Mouse (Mus musculus) limb, embryonic 11.5 days (tissue): ENCODE data around the gene Serpinb6e. TPM values are rescaled to one million over a fixed set of nuclear protein-coding genes. Genes with fewer than 3 reads are reported as not detected.

ENCODE experiments used
- ATAC-seq: fragments of 200-750 bp; cut with Nextera tagmentation; 2 replicates; pipeline ENCODE4 v1.8.0; 2017; ENCODE audit warnings: low read depth; ENCODE audit not compliant: insufficient number of reproducible peaks, low FRiP score, low TSS enrichment
- DNase-seq: peaks from one replicate; pipeline ENCODE4 v3.0.0-alpha.2; 2015; ENCODE audit warnings: low spot score
- H3K27ac ChIP-seq: fragments of 300-500 bp; sonication (generic); replicated peaks from 2 replicates; pipeline ENCODE4 v1.5.1; 2014; ENCODE audit warnings: low read depth, mild to moderate bottlenecking, low read length
- H3K27me3 ChIP-seq: fragments of 300-500 bp; sonication (generic); 2 replicates; pipeline ENCODE4 v1.6.1; 2014; ENCODE audit warnings: mild to moderate bottlenecking, low read length, mixed read lengths; ENCODE audit not compliant: control insufficient read depth, insufficient read depth
- H3K36me3 ChIP-seq: fragments of 300-500 bp; sonication (generic); 2 replicates; pipeline ENCODE4 v1.6.1; 2014; ENCODE audit warnings: mild to moderate bottlenecking, low read length, moderate library complexity, mixed read lengths; ENCODE audit not compliant: control insufficient read depth, insufficient read depth
- H3K4me1 ChIP-seq: fragments of 300-500 bp; sonication (generic); 2 replicates; pipeline ENCODE4 v1.6.1; 2014; ENCODE audit warnings: low read length, mixed read lengths; ENCODE audit not compliant: control insufficient read depth, insufficient read depth
- H3K4me2 ChIP-seq: fragments of 300-500 bp; sonication (generic); 2 replicates; pipeline ENCODE4 v1.6.1; 2014; ENCODE audit warnings: low read depth, mild to moderate bottlenecking, moderate library complexity; ENCODE audit not compliant: severe bottlenecking
- H3K4me3 ChIP-seq: fragments of 300-500 bp; sonication (generic); 2 replicates; pipeline ENCODE4 v1.5.1; 2014; ENCODE audit warnings: low read depth, low read length
- H3K9ac ChIP-seq: fragments of 300-500 bp; sonication (generic); 2 replicates; pipeline ENCODE4 v1.6.1; 2014; ENCODE audit warnings: mild to moderate bottlenecking, low read length
- H3K9me3 ChIP-seq: fragments of 300-500 bp; sonication (generic); 2 replicates; pipeline ENCODE4 v1.6.1; 2016; ENCODE audit warnings: low read length; ENCODE audit not compliant: control insufficient read depth
- WGBS: fragments of 180-500 bp; shearing (Covaris S2); extraction: QIAGEN DNeasy Blood & Tissue Kit; methylation state at CpG from one replicate; pipeline ENCODE4 v1.1.7; 2014; 5-methylcytosine and 5-hydroxymethylcytosine counted together
- polyA plus RNA-seq: library from polyadenylated mRNA; unstranded; fragments of >200 nt; fragmentation: Nextera tagmentation; extraction: Ambion mirVana; gene quantifications from 2 replicates; pipeline ENCODE4 v1.2.1, GENCODE M21; 2014

Gene Serpinb6e
- polyA plus RNA-seq, result not detected in 2 replicates

DNA sequence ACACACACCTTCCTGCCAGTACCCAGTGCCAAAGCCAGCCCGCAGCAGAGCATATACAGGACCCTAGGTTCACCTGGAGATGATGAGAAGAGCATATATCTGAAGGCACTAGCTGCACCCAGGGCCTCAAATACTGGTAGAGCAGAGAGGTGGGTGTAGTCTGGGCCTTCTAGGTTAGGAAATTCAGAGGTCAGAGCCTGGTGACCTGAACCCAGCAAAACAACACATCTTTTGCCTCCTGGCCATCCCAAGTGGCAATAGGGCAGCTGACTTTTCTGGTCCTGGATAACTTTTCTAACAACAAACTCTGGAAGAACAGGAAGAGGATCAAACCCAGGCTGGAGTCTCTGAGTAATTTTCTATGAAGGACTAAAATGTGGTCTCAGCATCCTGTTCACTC, at the start of gene Serpinb6e:
Gene Serpinb6e (minus strand): TSS at position 101 of the 400 bp plus-strand sequence.
- H3K27me3 ChIP-seq, result no peaks in the 10 kb centered on the region
- H3K9me3 ChIP-seq, result no peaks in the 10 kb centered on the region
- WGBS, result 68% methylated on average over 1 of the region's 1 CpGs
- no peak within 1 kb of the TSS for H3K4me2 ChIP-seq
- ATAC-seq, result no peak
- no peaks in the 10 kb centered on the region for H3K4me1 ChIP-seq
- no peak within 1 kb of the TSS for H3K27ac ChIP-seq
- H3K9ac ChIP-seq, result no peak within 1 kb of the TSS
- no peak for DNase-seq
- H3K36me3 ChIP-seq, result no peaks in the 10 kb centered on the region
- H3K4me3 ChIP-seq, result no peak within 1 kb of the TSS

DNA sequence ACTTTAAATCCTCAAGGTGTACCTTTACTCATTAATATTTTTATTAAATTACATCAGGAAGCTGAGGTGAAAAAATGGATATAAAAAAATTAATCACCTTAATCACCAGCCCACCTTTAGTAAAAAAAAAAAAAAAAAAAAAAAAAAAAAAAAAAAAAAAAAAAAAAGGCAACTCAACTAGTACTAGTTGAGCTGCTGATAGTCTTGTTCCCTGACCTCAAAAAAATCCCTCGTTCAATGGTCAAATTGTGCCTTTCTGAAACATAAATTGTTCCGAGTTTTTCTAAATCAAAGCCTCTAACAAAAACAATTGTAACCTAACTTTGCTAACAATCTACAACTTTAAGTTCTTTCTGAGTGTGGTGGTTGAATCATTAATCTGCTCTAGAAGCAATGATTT, 12.5 kb downstream of the Serpinb6e start:
- Histone ChIP-seq H3K9ac (no peak overlapping the region), H3K27ac (no peak overlapping the region), H3K4me2 (no peak overlapping the region), H3K4me1 (no peaks in the 10 kb centered on the region), H3K36me3 (no peaks in the 10 kb centered on the region), H3K27me3 (no peaks in the 10 kb centered on the region), H3K4me3 (no peak overlapping the region), H3K9me3 (no peaks in the 10 kb centered on the region)
- ATAC-seq, result no peak
- DNase-seq, result no peak
- WGBS, result 89% methylated on average over 2 of the region's 2 CpGs

DNA sequence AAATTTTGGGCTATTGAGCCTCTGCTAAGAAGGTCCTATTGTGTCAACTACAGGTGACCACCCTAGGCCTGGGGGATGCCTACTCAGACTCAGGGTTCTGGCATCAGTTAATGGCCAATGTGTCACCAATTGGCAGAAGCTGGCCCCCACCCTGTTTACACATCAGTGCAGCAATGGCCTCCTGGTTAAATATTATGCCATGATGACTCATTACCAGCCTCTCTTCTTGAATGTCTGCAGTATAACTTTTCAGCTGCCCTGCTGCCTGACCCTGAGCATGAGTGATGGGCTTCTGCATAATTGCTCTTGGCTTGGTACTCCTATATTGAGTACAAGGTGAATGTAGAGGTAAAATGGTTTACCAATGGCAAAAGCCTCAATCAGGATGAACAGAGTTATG, 19.8 kb downstream of the Serpinb6e start:
- no peak overlapping the region for H3K27ac ChIP-seq
- no peak overlapping the region for H3K9ac ChIP-seq
- DNase-seq (no peak), ATAC-seq (no peak)
- no peaks in the 10 kb centered on the region for H3K36me3 ChIP-seq
- no peaks in the 10 kb centered on the region for H3K4me1 ChIP-seq
- H3K4me2 ChIP-seq, result no peak overlapping the region
- H3K4me3 ChIP-seq, result no peak overlapping the region
- H3K9me3 ChIP-seq, result no peaks in the 10 kb centered on the region; the same call in 1 of the 2 replicates
- no peaks in the 10 kb centered on the region for H3K27me3 ChIP-seq

DNA sequence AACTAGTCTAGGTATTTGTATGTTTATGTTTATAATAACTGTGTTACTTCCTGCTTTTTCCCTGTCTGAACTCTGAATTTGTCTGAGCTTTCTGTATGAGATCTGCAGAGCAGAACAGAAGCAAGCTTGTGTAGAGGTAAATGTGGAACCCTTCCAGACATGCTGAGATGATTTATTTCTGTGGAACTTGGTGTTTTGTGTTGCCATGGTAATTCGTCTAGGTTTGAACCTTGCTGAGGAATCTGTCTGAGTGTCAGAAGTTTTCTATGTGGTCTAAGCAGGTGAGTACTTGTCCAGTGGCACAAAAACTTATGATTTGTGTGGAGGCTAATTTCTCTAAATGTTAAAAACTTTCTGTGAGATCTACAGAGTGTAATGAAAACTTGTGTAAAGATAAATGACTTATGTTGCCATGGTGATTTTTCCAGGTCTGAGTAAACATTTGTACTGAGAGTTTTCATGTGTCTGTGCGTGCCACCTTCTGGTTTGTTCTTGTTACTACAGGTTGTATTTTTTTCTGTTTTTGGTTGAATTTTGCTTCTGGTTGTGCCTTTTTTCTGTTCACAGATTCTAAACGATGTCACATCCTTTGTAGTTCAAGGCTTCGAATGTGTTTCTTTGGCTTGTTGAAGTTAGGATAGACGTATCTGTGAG, 21.6 kb downstream of the Serpinb6e start:
- Histone ChIP-seq H3K9ac (no peak overlapping the region), H3K4me3 (no peak overlapping the region), H3K4me1 (no peaks in the 10 kb centered on the region), H3K9me3 (no peaks in the 10 kb centered on the region; the same call in 1 of the 2 replicates), H3K4me2 (no peak overlapping the region), H3K36me3 (no peaks in the 10 kb centered on the region), H3K27me3 (no peaks in the 10 kb centered on the region), H3K27ac (no peak overlapping the region)
- 78% methylated on average over 5 of the region's 5 CpGs for WGBS
- DNase-seq (no peak), ATAC-seq (peak; percentile 62; the same call in 1 of the 2 replicates)

Other genes starting within 250 kb of the Serpinb6e start
- not detected in 2 replicates for gene Serpinb6d, start 182.0 kb downstream of the Serpinb6e start, polyA plus RNA-seq
- gene Serpinb6c, start 62.3 kb upstream of the Serpinb6e start, polyA plus RNA-seq, result 0.28 and 0.84 TPM in 2 replicates
- 18.7 and 19.8 TPM in 2 replicates for gene Nqo2, start 121.3 kb upstream of the Serpinb6e start, polyA plus RNA-seq
- gene Ripk1, start 159.0 kb upstream of the Serpinb6e start, polyA plus RNA-seq, result 11.0 and 12.1 TPM in 2 replicates
- 41.8 and 43.1 TPM in 2 replicates for gene Serpinb6a, start 159.4 kb upstream of the Serpinb6e start, polyA plus RNA-seq
- gene Bphl, start 194.2 kb upstream of the Serpinb6e start, polyA plus RNA-seq, result 36.1 and 41.9 TPM in 2 replicates
- gene Tubb2a, start 234.6 kb upstream of the Serpinb6e start, polyA plus RNA-seq, result 49.1 and 49.9 TPM in 2 replicates